Mouse (Mus musculus) embryonic fibroblast, embryonic 13.5 days (primary cell): ENCODE data around the gene Coasy. TPM values are rescaled to one million over a fixed set of nuclear protein-coding genes. Genes with fewer than 3 reads are reported as not detected.

ENCODE experiments used
- H3K27ac ChIP-seq: 2 replicates; pipeline ENCODE4 v1.5.1; 2012; ENCODE audit warnings: low read length, control low read depth, inconsistent platforms; ENCODE audit not compliant: insufficient read depth
- H3K4me1 ChIP-seq: 2 replicates; pipeline ENCODE4 v1.6.1; 2011; ENCODE audit warnings: low read length; ENCODE audit not compliant: control insufficient read depth, insufficient read depth
- H3K4me3 ChIP-seq: 2 replicates; pipeline ENCODE4 v1.5.1; 2011; ENCODE audit warnings: mild to moderate bottlenecking, control low read depth, low read length; ENCODE audit not compliant: insufficient read depth
- CTCF ChIP-seq: IDR thresholded peaks from 2 replicates; pipeline ENCODE4 v1.5.1; 2011; ENCODE audit warnings: mild to moderate bottlenecking, control low read depth, low read length, moderate library complexity, borderline replicate concordance; ENCODE audit not compliant: insufficient read depth
- POLR2A ChIP-seq: IDR thresholded peaks from 2 replicates; pipeline ENCODE4 v1.6.1; 2011; ENCODE audit warnings: low read depth, mild to moderate bottlenecking, control low read depth, low read length, moderate library complexity
- polyA plus RNA-seq: library from polyadenylated mRNA; stranded (reverse); fragments of >200 nt; gene quantifications from 2 replicates; pipeline ENCODE4 v1.2.4, GENCODE M21; 2011; ENCODE audit warnings: low read depth; ENCODE audit not compliant: missing spikeins, insufficient read length

The Coasy gene
- polyA plus RNA-seq, 1 experiment, result 15.0 TPM

- Histone ChIP-seq H3K27ac (peak overlapping the region; percentile 11; the same call in 1 of the 2 replicates), H3K4me3 (no peak overlapping the region), H3K4me1 (peaks cover 32% of the 10 kb centered on the region)
- TF ChIP-seq CTCF (no peak), POLR2A (no peak)
These were observed 21.3 kb upstream of the Coasy start for GRCm38 (mm10) chr11:101061049-101061448.

DNA sequence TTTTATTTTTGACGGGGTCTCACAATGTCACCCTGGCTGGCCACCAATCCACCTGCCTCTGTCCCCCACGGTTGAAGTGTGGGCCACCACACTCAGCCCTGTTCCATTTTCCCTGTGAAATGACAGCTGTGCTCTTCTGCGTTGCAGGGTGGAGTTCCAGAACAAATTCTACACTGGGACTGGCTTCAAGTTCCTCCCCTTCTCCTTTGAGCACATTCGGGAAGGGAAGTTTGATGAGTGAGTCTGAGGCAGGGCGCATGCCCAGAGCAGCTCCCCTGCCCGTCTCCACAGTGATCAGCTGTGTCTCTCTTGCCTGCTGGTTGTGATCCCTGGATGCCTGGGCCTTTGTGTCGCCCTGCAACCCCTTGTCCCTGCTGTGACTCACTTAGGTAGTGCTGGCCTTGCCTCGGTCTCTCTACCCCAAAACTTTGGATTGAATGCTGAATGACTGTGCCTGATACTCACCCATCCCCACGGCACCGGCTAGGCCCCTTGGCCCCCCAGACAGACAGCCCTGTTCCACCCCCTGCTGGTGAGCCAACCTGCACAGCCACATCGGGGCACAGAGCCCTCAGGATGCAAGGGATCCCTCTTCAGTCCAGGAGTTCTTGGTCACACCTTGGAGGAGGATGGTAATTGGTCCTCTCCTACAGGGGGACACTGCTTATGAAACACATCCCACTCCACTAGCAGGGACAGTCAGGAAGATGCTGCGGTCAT lies 20.0 kb upstream of the Coasy start:
- Histone ChIP-seq H3K27ac (peak overlapping the region; percentile 93), H3K4me3 (no peak overlapping the region), H3K4me1 (peaks cover 27% of the 10 kb centered on the region)
- TF ChIP-seq POLR2A, result peak; percentile 40
- TF ChIP-seq CTCF, result no peak

GRCm38 (mm10) chr11:101062971-101063675 lies 19.2 kb upstream of the Coasy start:
- TF ChIP-seq POLR2A, result no peak
- TF ChIP-seq CTCF, result no peak
- H3K27ac ChIP-seq, result peak overlapping the region; percentile 93
- H3K4me1 ChIP-seq, result peaks cover 26% of the 10 kb centered on the region
- H3K4me3 ChIP-seq, result no peak overlapping the region

GRCm38 (mm10) chr11:101063676-101064327 lies 18.6 kb upstream of the Coasy start:
- TF ChIP-seq POLR2A, result no peak
- H3K27ac ChIP-seq, result peak overlapping the region; percentile 93
- no peak overlapping the region for H3K4me3 ChIP-seq
- H3K4me1 ChIP-seq, result peaks cover 26% of the 10 kb centered on the region

DNA sequence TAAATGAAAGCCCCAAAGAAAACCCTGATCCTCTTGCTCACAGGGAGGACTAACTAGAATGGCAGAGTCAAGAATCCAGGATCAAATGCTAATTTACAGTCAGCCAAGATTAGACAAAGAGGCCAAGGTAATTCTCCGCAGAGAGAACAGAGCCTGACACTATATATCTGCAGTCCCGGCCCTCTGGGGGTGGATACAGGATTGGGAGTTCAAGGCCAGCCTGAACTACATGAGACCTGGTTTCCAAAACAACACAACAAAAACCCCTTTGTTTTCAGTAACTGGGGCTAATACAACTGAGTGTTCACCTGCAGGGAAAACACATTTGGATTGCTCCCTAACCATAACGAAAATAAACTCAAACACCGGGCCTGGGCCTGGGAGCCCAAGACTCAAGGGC lies 17.9 kb upstream of the Coasy start:
- peaks cover 23% of the 10 kb centered on the region for H3K4me1 ChIP-seq
- H3K27ac ChIP-seq, result peak overlapping the region; percentile 44
- no peak overlapping the region for H3K4me3 ChIP-seq
- TF ChIP-seq POLR2A (no peak), CTCF (no peak)

- no peak overlapping the region for H3K4me3 ChIP-seq
- peaks cover 19% of the 10 kb centered on the region for H3K4me1 ChIP-seq
- no peak for TF ChIP-seq CTCF
- no peak for TF ChIP-seq POLR2A
- H3K27ac ChIP-seq, result no peak overlapping the region
These were observed 17.4 kb upstream of the Coasy start for GRCm38 (mm10) chr11:101065002-101065401.

DNA sequence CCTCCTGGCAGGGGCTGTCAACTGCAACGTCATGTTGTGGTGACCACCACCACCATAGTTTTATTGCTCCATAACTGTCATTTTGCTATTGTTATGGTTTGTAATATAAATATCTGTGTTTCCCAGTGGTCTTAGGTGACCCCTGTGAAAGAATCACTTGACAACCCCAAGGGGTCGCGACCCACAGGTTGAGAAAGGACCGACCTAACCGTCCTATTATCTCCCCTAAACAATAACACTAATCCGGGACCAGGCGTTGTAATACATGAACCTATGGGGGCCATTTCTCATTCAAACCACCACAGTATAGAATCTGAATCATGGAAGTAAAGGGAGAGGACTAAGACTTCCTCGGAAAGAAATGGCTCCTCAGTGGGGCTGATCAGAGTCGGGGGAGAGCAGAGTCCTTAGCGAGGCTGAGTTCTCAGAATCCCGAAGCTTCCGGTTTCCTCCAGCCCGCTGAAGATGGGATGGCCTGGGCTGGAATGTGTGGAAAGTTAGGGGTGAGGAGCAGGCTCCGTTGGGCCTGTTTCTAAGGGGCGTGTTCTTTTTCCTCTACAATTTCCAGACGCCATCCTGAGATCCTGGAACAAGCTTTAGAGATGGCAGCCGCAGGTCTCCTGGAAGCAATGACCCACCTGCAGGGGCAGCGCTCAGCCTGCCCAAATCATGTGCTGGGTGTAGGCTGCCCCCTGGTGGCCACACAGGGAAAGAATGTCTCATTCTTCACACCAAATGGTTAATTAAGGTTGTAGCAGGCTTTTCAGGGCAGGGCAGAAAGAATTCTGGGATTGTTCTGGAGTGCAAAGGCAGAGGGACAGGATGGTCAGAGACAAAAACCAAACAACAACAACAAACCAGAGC lies 15.6 kb upstream of the Coasy start:
- H3K4me1 ChIP-seq, result peaks cover 14% of the 10 kb centered on the region
- H3K27ac ChIP-seq, result no peak overlapping the region
- TF ChIP-seq CTCF, result peak; percentile 93
- no peak for TF ChIP-seq POLR2A
- H3K4me3 ChIP-seq, result no peak overlapping the region; the same call in 1 of the 2 replicates

DNA sequence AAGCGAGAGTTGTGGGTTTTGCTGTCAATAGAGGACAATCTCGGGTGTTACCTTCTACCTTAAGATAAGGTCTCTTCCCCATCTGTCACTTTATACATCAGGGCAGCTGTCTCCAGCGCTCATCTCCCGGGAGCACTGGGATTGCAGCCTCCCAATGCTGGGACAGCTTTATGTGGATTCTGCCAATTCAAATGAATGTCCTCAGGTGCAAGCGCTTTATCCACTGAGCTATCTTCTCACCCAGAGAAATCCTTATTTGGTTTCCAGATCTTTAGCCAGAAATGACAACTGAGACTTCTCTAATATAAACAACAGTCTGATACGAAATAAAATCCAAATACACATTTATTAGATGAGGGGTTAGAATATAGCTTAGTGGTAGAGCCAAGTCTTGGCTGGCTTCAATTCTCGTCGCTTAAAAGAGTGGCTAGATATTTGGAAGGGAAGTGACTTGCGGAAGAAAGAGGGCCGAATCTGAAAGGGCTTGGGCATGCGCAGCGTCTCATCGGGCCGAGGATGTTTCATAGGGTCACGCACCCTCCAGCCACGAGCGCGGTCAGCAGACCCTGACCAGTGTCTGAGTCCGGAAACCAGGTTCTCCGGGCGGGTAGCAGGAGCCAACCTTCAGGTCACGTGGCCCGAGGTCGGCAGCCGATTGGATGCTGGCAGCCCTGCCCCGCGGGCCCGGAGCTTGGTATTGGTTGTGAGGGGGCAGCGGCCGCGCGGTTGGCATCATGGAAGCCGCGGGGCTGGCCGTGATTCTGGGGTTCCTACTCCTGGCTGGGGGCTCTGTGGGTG lies 12.8 kb upstream of the Coasy start, which contains the start of gene Naglu:
TSS of gene Naglu (plus strand) at position 622 of the 798 bp plus-strand sequence.
- TF ChIP-seq POLR2A (peak; percentile 86), CTCF (no peak)
- peak within 1 kb of the TSS; percentile 51 for H3K4me3 ChIP-seq
- no peak within 1 kb of the TSS for H3K27ac ChIP-seq
- no peaks in the 10 kb centered on the region; the same call in 1 of the 2 replicates for H3K4me1 ChIP-seq
